Mouse (Mus musculus): ENCODE measurements around the gene Olfr10.

DNA sequence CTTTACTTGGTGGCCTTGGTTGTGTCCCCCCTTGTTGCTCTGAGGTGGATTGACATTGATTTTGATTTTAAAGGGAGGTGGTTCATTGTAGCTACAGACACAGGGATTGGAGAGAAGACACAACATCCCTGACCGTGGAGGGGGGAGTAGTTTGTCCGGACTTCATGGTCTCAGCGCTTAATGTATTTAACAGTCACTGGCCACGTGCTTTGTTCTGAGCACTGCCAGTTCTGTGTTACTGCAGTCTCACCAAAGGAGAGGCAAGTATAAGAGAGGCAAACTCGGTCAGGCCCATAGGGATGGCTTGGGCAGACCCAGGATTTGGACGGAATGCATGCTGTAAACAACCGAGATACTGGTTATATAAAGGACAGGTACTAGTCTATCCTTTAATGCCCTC, 40.5 kb upstream of the Olfr10 start:
- TF ChIP-seq EP300 (optimal IDR thresholded peaks at IDR 0.05) (no peak), CTCF (IDR thresholded peaks at IDR 0.05; ENCODE audit: low read depth) (no peak)

Data from stomach, postnatal 0 days (tissue).